17 mouse cellular contexts compared by ENCODE assay signal in the genomic region with DNA sequence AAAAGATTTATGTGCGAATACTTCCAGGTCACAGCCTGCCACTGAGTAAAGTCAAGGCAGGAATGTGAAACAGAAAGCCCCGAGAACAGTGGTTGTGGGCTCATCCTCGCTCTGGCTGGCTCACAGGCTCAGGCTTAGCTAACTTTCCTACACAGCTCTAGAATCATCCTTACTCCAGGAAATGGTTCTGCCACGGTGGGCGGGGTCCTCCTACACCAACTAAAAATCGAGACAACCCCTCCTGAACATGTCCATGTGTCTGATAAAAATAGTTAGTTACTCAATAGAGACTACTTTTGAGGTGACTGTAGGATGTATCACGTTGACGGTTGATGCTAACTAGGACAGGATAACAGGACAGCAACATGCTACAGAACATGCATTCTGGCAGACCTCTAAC.
"Had no signal": no experiment of that assay in that cellular context is flagged by ENCODE, and none has a peak within 500 bp of the region (broad histone marks: within the 10 kb centered on the region; RNA-seq: fewer than 3 reads in every experiment).

No protein-coding gene starts in this region.

- H3K27ac ChIP-seq: intestine, embryonic 15.5 days; limb, embryonic 12.5 days; liver, embryonic 13.5 days; lung, embryonic 15.5 days; macrophage; midbrain, embryonic 15.5 days; neural tube, embryonic 12.5 days; stomach, embryonic 15.5 days had no signal

- H3K4me3 ChIP-seq: intestine, embryonic 15.5 days; layer of hippocampus, adult 2 months; limb, embryonic 12.5 days; liver, embryonic 13.5 days; lung, embryonic 15.5 days; megakaryocyte, embryonic 14.5 days; midbrain, embryonic 15.5 days; neural tube, embryonic 12.5 days; stomach, embryonic 15.5 days had no signal

- DNase-seq: kidney, adult 18-20 months; kidney, postnatal 10 days; kidney, postnatal 4 days; liver; liver, embryonic 13.5 days; liver, postnatal 0 days; lung, postnatal 14 days; spleen, adult 18-20 months had no signal
